Mouse (Mus musculus): ENCODE measurements at regions not wholly inside any gene's neighbourhood (a gene's known extent, or its start where the extent isn't known, plus 50 kb on each side); places are given as distances from the start of the nearest gene placed in this dataset.

GRCm38 (mm10) chr1:76772694-76773093 lies 742.2 kb downstream of the Epha4 start:
- DNase-seq = no peak

GRCm38 (mm10) chr1:76786871-76787270 lies 728.0 kb downstream of the Epha4 start:
- DNase-seq = no peak

GRCm38 (mm10) chr1:76793438-76793837 lies 721.5 kb downstream of the Epha4 start:
- no peak for DNase-seq

DNA sequence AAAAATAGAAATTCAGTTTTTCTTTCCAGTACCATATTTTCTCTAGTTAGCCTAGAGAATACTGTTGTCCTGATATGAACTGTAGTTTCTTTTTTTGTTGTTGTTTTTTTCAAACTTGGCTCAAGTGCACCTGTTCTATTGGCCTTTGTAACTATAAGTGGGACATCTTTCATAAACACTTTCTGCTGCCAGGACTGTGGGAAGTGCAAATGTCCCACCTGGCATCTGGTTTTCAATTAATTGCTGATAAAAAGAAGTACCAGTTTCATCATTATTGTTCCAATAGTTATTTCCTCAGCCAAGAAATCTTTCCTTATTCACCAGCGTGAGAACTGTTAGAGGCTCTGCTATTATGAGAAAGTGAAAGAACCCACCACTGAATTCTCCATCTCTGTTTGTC lies 695.0 kb downstream of the Epha4 start:
- no peak for DNase-seq

DNA sequence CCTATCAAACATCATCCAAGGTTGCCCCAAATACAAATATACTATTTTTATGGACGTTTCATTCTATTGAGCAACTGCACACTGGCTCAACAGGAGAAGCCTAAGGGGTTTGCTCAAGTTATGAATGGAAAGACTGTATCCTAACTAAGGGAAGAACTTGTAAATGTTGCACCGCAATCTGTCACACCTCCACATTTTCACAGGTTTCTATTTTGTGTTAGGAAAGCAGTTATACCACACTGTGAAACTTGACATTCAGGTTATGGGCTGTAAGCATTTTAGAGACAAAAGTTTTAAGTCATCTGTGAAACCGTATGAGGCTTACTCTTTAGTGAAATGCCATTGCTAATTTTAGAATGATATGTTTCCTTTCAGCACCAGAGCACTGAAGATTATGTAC lies 693.3 kb downstream of the Epha4 start:
- no peak for DNase-seq

GRCm38 (mm10) chr1:76829690-76830089 lies 685.2 kb downstream of the Epha4 start:
- peak; percentile 46 for DNase-seq

DNA sequence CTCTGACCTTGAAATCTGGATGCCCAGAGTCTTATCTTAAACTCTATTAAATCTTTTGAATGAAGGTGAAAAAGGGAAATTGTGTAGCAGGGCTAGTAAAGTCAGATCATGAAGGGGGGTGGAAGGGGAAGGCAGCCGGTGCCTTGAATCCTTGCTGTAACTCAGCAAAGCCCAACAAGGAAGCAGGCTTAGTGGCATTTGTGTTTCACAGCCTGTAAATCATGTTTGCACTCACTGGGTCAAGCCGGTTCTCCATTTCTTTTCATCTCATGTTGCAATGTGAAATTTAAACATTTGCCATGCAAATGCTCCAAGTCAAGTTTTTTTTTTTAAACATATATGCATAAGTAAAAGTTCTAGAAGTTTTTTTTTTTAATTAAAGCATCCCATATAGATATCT lies 682.6 kb downstream of the Epha4 start:
- DNase-seq = no peak

DNA sequence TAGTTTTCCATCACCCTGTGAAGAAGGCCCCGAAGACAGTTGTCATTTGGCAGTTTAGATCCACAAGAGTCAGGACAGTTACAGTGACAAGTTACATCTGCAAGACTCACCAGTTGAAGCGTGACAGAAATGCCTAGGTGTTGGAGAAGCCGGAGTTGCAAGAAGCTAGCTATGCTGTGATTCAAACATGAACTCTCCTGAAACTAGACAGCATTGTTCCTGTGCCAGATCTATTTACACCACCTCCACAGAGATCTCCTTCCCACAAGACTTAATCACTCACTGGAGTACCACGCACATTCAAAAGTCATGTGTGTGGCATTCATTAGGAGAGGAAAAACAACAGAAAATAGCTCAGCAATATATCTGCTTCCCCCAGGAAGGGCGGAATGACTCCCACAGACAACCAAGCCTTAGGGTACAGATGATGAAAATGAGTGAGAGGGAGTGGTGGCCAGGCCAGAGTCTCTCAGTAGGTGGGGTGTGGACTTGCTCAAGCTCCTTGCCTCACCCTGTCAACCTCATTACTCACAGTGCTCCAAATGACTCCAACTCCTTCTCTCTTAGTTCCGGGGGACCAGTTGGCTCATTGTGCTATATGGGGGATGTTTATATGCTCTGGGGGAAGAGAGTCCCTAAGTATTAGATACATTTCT lies 679.7 kb downstream of the Epha4 start:
- DNase-seq = no peak

- DNase-seq = peak; percentile 8
These were observed 665.5 kb downstream of the Epha4 start for GRCm38 (mm10) chr1:76849346-76849745.

DNA sequence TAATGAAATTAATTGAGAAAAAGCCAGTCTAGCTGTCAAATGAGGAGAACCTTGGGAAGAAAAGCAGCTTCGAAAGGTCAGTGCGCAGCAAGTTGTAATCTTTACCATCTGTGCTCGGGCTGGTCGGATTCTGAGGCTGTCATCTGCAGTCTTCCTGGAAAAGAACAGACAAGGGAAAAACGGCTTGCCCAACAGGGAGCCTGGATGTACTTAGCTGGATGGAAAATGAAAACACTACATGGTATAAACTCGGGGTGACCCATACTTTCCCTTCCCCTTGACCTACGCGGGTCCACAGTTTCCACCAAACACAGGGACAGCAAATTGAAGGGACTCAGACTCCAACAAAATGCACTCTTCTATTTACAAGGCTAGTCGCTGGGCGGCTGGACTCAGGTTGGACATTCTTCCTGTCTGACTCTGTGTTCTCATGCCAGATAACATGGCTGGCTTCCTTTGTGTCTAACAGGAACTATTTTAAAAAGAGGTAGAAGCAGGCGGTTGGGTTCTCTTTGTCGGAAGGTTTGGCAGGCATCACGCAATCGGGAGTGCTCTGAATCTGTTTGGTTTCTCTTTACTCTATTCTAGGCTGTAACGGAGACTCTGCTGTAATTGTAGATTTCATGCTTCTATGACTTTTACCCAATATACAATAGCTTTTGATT lies 648.5 kb downstream of the Epha4 start:
- peak; percentile 14 for DNase-seq

DNA sequence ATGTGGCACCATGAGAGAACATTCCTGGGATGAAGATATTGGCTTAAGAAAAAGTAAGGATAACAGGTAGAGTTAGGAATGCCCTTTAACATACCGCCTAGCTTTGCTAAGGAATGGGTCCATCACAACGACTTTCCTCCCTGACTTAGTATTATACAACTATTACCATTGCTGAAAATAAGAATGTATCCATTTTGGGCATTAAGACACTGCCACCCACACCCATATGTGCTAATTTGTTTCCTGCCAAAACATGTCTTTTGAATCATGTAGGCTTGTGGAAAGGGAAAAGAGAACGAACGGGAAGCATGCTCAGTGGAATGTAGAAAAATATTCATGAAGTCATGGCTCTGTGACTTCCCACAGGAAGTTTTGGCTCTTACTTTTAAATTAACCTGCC lies 641.7 kb downstream of the Epha4 start:
- DNase-seq = peak; percentile 9

- no peak for DNase-seq
These were observed 634.6 kb downstream of the Epha4 start for GRCm38 (mm10) chr1:76880111-76880782.

- DNase-seq = no peak
These were observed 634.1 kb downstream of the Epha4 start for GRCm38 (mm10) chr1:76880783-76881145.

- no peak for DNase-seq
These were observed 618.6 kb downstream of the Epha4 start for GRCm38 (mm10) chr1:76896152-76896864.

DNA sequence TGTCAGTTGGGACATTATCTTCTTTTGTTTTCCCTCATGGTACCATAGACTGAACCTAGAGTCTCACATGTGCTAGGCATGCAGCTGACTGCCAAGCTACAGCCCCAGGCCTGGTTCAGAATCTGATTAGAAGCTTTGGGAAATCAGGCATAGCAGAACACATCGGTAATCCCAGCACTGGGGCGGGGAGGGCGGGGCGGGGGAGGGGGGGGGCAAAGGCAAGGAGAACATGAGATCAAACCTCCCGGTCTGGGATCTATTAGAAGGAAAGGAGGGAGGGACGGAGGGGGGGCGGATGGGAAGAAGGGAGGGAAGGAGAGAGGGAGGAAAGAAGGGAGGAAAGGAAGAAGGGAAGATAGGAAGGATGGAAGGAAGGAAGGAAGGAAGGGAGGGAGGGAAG lies 617.5 kb downstream of the Epha4 start:
- DNase-seq = no peak

DNA sequence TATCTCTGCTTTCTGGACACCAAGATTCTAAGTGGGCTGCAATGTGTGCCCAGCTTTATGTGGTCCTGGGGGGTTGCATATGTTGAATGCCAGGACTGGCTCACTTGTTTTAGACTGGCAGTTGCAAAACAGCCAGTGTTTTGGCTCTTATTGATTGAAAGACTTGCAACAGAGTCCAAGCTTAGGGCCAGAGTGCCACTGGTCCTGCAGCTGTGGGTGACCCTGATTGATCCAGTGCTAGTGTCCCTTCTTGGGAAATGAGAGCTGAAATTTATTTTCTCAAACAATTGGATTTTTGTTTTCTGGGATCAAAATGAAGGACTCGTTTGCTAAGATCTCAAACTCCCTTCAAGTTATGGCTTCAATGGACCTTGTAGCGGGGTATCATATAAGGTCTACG lies 603.4 kb downstream of the Epha4 start:
- no peak for DNase-seq

DNA sequence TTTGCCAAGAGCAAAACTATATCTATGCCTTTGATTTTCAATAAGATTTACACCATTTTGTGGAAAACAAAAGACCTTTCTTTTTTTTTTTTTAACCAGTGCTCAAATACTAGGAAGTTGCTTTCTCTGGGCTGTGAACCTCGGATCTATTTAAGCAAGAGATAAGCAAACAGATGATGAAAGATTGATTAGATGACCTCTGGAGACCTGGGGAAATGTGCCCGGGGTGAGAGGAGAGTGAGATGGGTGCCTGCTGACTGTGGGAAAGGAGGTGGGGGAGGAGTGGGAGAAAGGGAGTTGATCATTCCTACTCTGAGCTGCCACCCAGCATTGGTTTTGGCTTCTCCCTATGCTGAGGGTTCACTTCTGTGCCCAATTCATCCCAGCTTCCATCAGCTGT lies 595.3 kb downstream of the Epha4 start:
- no peak for DNase-seq

GRCm38 (mm10) chr1:76920634-76921033 lies 594.3 kb downstream of the Epha4 start:
- no peak for DNase-seq

GRCm38 (mm10) chr1:76927041-76927440 lies 587.8 kb downstream of the Epha4 start:
- DNase-seq = no peak

DNA sequence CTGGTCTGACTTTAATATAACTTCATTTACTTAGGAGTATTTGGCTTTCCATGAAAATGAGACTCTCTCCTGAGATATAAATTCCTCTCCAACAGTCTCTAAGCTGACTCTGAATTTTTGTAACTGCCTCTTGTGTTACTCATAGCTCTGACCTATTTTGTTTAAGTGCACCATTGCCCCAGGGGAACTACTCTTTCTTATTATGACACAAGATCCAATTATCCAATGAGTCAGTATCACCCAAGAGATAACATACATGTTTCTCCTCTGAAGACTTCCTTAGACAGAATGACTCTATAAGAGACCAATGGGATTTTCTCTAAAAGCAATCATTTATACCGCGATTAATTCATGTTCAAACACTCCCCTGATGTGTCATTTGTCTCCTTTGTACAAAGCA lies 586.9 kb downstream of the Epha4 start:
- DNase-seq = no peak

GRCm38 (mm10) chr1:76933460-76933859 lies 581.4 kb downstream of the Epha4 start:
- no peak for DNase-seq

- peak; percentile 39 for DNase-seq
These were observed 572.2 kb downstream of the Epha4 start for GRCm38 (mm10) chr1:76942730-76943129.

- DNase-seq = no peak
These were observed 570.8 kb downstream of the Epha4 start for GRCm38 (mm10) chr1:76944046-76944445.

- DNase-seq = no peak
These were observed 559.9 kb downstream of the Epha4 start for GRCm38 (mm10) chr1:76955031-76955430.

Data from kidney, postnatal 14 days (tissue).